Mouse (Mus musculus) cerebellum, adult 2 months (tissue): ENCODE measurements around the gene Ugdh. TPM values are rescaled to one million over a fixed set of nuclear protein-coding genes. Genes with fewer than 3 reads are reported as not detected.
A peak's percentile ranks its signal among the peaks of the same experiment; 100 is the strongest.
"Not testable (repeated sequence)": the region's sequence is repeated elsewhere in the genome, so short reads cannot be mapped to it uniquely, and the experiment has no call there.

Source experiments
- DNase-seq, 2 experiments: peaks; one replicate each; pipeline ENCODE4 v3.0.0; 2021
- H3K27ac ChIP-seq: fragments of 200-500 bp; 2 replicates; pipeline ENCODE4 v1.5.1; 2012; ENCODE audit warnings: low read length, control low read depth, inconsistent platforms; ENCODE audit not compliant: insufficient read depth
- H3K27me3 ChIP-seq: fragments of 200-500 bp; 2 replicates; pipeline ENCODE4 v1.6.1; 2012; ENCODE audit warnings: inconsistent platforms, mild to moderate bottlenecking, low read length, moderate library complexity; ENCODE audit not compliant: control insufficient read depth, insufficient read depth
- H3K4me1 ChIP-seq: fragments of 200-500 bp; 2 replicates; pipeline ENCODE4 v1.6.1; 2011; ENCODE audit warnings: low read length; ENCODE audit not compliant: control insufficient read depth, insufficient read depth
- H3K4me3 ChIP-seq: fragments of 200-500 bp; replicated peaks from 2 replicates; pipeline ENCODE3; 2011; ENCODE audit warnings: mild to moderate bottlenecking, low read depth, low read length, control low read depth; ENCODE audit not compliant: insufficient read depth
- CTCF ChIP-seq: fragments of 200-500 bp; IDR thresholded peaks from 2 replicates; pipeline ENCODE4 v1.5.1; 2011; ENCODE audit warnings: low read depth, mild to moderate bottlenecking, control low read depth, low read length, moderate library complexity, borderline replicate concordance; ENCODE audit not compliant: insufficient read depth
- POLR2A ChIP-seq: fragments of 200-500 bp; IDR thresholded peaks from 2 replicates; pipeline ENCODE4 v1.6.1; 2011; ENCODE audit warnings: low read length, control low read depth, borderline replicate concordance; ENCODE audit not compliant: insufficient read depth
- WGBS: fragments of 180-500 bp; shearing (Covaris S2); methylation state at CpG from one replicate; pipeline ENCODE4 v1.1.7; 2018; 5-methylcytosine and 5-hydroxymethylcytosine counted together
- polyA plus RNA-seq: library from polyadenylated mRNA; depleted of rRNA; stranded (reverse); fragments of >200 nt; gene quantifications from 2 replicates; pipeline ENCODE4 v1.2.3, GENCODE M21; 2012; rRNA removed

Ugdh gene
- polyA plus RNA-seq = 26.1 and 27.3 TPM in 2 replicates

DNA sequence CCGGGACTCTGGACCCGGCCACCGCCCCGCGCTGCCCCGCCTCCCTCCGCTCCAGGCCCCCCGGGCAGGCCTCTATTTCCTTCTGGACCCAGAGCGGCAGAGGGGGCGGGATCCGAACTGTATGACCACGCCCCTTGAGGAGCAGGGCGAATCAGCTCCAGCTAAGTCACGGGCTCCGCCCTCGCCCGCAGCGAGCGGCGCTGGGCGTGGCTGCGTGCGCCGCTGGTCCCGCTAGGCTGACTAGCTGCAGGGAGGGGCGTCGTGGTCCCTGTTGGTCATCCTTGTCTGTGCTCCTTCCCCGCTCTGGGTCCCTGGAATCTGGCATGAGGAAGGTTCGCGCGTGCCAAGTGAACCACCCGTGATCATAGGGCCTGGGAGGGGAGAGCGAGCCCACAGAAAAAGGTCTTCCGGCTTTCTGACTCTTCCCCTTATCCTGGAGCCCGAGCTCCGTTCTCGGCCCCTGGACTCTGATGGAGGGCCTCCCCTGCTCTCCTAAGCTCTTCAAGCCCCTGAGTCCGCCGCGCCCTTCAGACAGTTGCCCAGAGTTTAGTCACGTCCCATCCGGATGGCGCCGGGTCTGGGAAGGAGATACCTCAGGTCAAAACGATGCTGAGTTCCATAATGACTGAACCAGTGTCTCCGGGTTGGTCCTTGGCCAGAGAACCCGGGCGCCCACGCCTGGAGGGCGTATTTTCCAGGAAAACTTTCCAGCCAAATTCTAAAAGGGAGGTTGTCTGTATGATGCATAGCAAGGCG, at the start of gene Ugdh:
Gene Ugdh (minus strand): TSS at position 144 of the 756 bp plus-strand sequence.
- peak within 1 kb of the TSS; percentile 89 for H3K27ac ChIP-seq
- H3K4me3 ChIP-seq = peak within 1 kb of the TSS; percentile 99
- no peaks in the 10 kb centered on the region for H3K27me3 ChIP-seq
- 1% methylated on average over 51 of the region's 51 CpGs for WGBS
- peaks cover 3% of the 10 kb centered on the region; the same call in 1 of the 2 replicates for H3K4me1 ChIP-seq
- DNase-seq = peak; percentile 96 to 98
- TF ChIP-seq POLR2A (peak; percentile 98), CTCF (no peak; the same call in 1 of the 2 replicates)

- no peak overlapping the region for H3K27ac ChIP-seq
- DNase-seq = no peak
- H3K27me3 ChIP-seq = no peaks in the 10 kb centered on the region
- no peak overlapping the region for H3K4me3 ChIP-seq
- TF ChIP-seq POLR2A (no peak), CTCF (no peak)
- peaks cover 15% of the 10 kb centered on the region for H3K4me1 ChIP-seq
- WGBS = 86% methylated on average over 4 of the region's 4 CpGs
These were observed 47.2 kb upstream of the Ugdh start for GRCm38 (mm10) chr5:65482996-65483395.

DNA sequence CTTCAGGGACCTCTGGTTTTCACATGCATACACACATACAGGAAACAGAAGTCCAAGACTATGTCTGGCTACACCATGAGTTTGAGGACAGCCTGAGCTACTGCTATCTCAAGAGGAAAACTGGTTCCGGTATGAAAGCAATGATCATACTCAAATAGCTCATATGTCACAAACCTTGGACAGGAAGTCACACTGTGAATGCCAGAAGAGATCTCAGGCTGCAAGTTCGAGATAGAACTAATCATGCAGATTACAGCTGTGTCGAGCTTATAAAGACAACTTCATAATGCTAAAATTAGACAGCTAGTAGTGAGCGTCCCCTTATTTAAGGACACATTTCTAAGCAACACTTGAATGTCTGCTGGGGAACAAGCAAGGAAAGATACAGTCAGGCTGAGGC, 44.8 kb upstream of the Ugdh start:
- DNase-seq = no peak
- WGBS = 62% methylated on average over 4 of the region's 4 CpGs
- no peak for TF ChIP-seq POLR2A
- no peaks in the 10 kb centered on the region for H3K27me3 ChIP-seq
- no peak overlapping the region for H3K4me3 ChIP-seq
- peaks cover 3% of the 10 kb centered on the region for H3K4me1 ChIP-seq
- no peak overlapping the region for H3K27ac ChIP-seq

- H3K4me3 ChIP-seq = no peak overlapping the region
- no peaks in the 10 kb centered on the region for H3K27me3 ChIP-seq
- H3K27ac ChIP-seq = no peak overlapping the region
- WGBS = 91% methylated on average over 9 of the region's 9 CpGs
- TF ChIP-seq POLR2A (no peak), CTCF (no peak)
- DNase-seq = no peak
- H3K4me1 ChIP-seq = peaks cover 3% of the 10 kb centered on the region
These were observed 44.1 kb upstream of the Ugdh start for GRCm38 (mm10) chr5:65479681-65480445.

GRCm38 (mm10) chr5:65478224-65478623, 42.5 kb upstream of the Ugdh start:
- Histone ChIP-seq H3K4me3 (no peak overlapping the region), H3K4me1 (no peaks in the 10 kb centered on the region; the same call in 1 of the 2 replicates), H3K27me3 (no peaks in the 10 kb centered on the region), H3K27ac (no peak overlapping the region)
- DNase-seq = peak; percentile 46 to 63
- TF ChIP-seq CTCF = peak; percentile 52; the same call in 1 of the 2 replicates
- no peak for TF ChIP-seq POLR2A
- WGBS = 57% methylated on average over 4 of the region's 4 CpGs

- WGBS = 93% methylated on average over 4 of the region's 4 CpGs
- H3K27ac ChIP-seq, H3K27me3 ChIP-seq, H3K4me1 ChIP-seq, H3K4me3 ChIP-seq, DNase-seq: not testable (repeated sequence)
These were observed 41.0 kb upstream of the Ugdh start for GRCm38 (mm10) chr5:65476739-65477138.

DNA sequence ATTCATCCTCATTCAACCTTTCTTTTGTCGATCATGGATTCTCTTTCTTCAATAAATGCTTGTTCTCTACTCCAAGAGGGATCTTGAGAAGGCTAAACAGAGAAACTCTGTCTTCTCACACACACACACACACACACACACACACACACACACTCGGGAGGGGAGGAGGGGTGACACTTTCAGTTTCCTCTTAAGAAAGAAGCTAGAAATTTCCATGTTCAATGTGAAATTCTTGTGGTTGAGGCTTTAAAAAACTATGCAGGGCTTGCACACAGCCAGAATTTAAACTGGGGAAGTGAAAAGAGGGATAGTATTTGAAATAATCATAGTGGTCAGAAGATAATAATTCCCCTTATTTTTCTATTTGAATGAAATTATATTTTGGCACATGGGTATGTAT, 40.1 kb upstream of the Ugdh start:
- whole genome bisulfite sequencing = 80% methylated on average over 2 of the region's 2 CpGs
- H3K27me3 ChIP-seq = no peaks in the 10 kb centered on the region
- H3K27ac ChIP-seq = no peak overlapping the region
- peaks cover 8% of the 10 kb centered on the region for H3K4me1 ChIP-seq
- no peak overlapping the region for H3K4me3 ChIP-seq
- TF ChIP-seq POLR2A = no peak
- TF ChIP-seq CTCF = no peak
- no peak for DNase-seq

GRCm38 (mm10) chr5:65469766-65470165, 34.0 kb upstream of the Ugdh start:
- Histone ChIP-seq H3K4me1 (peaks cover 12% of the 10 kb centered on the region), H3K27ac (no peak overlapping the region), H3K4me3 (no peak overlapping the region), H3K27me3 (no peaks in the 10 kb centered on the region)
- peak; percentile 41 to 83 for DNase-seq
- 22% methylated on average over 6 of the region's 6 CpGs for WGBS
- TF ChIP-seq CTCF = no peak
